Mouse (Mus musculus): Measurements from ENCODE around the gene Meis2. TPM values are rescaled to one million over a fixed set of nuclear protein-coding genes. Genes with fewer than 3 reads are reported as not detected.

The Meis2 gene
- total and polyA plus RNA-seq, 3 experiments, result 3.1 to 9.8 TPM; not detected in 1

DNA sequence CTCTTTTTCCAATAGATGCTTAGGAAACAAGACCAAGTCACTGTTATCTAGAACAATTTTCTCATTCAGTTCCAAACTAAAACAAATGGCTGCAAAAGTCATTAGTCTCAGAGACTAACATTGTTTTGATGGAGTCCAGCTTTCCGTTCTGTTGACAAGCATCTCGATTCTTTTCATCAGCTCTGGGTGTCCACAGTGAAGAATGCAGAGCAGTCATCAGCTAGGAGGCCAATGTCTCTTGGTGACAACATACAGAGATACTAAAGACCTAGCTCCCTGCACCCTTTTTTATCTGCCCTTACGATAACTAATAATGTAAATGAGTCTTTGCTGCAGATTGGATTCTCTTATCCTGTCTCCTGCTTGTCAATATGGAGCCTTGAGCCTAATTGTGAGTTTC is 102.9 kb downstream of the Meis2 start:
- Histone ChIP-seq H3K27ac (ENCODE audit: control insufficient read depth, low read depth, low read length) (no peak overlapping the region), H3K4me1 (ENCODE audit: control insufficient read depth in 1 of 2, insufficient read depth in 2 of 2, low read length in 2 of 2) (no peaks in the 10 kb centered on the region), H3K27me3 (ENCODE audit: control insufficient read depth in 1 of 2, insufficient read depth in 2 of 2, low read length in 2 of 2) (no peaks in the 10 kb centered on the region), H3K9me3 (replicated peaks; ENCODE audit: insufficient read depth, low read length) (no peaks in the 10 kb centered on the region), H3K9ac (ENCODE audit: control insufficient read depth, low read depth, low read length, poor library complexity, severe bottlenecking) (no peak overlapping the region), H3K36me3 (ENCODE audit: control insufficient read depth in 1 of 2, insufficient read depth in 2 of 2, low read length in 2 of 2) (no peaks in the 10 kb centered on the region), H3K4me3 (ENCODE audit: control insufficient read depth in 1 of 2, insufficient read depth in 1 of 2, low read depth in 2 of 2, low read length in 2 of 2) (no peak overlapping the region), H3K79me2 (ENCODE audit: control insufficient read depth, insufficient read depth, low read length, poor library complexity) (no peaks in the 10 kb centered on the region)
- DNase-seq (ENCODE audit: low read depth, low spot score), result no peak
- TF ChIP-seq MYB (IDR thresholded peaks at IDR 0.05; ENCODE audit: low read depth, low read length) (no peak), JUND (IDR thresholded peaks at IDR 0.05; ENCODE audit: low read depth, low read length) (no peak), MYC (IDR thresholded peaks at IDR 0.05; ENCODE audit: low read depth, low read length) (no peak), TAL1 (IDR thresholded peaks at IDR 0.05; ENCODE audit: low read length) (no peak)

DNA sequence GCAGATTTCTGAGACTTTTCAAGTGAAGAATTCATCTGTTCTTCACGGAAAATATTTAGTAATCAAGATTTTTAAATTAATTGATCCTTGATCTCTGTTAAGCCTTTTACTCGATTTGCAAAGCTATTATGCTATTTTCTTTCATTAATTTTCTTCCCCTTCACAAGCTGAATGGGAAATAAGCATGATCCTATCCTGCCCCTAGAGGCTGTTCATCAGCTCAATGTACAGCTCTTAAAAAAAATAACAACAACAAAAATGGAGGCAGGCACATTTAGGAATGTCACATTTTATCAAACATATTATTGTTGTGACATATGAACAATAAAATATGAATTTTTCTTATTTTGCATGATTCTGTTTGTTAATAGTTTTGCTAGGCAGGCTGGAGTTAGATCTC is 103.5 kb downstream of the Meis2 start:
- Histone ChIP-seq H3K4me1 (ENCODE audit: control insufficient read depth in 1 of 2, insufficient read depth in 2 of 2, low read length in 2 of 2) (no peaks in the 10 kb centered on the region), H3K27ac (ENCODE audit: control insufficient read depth, low read depth, low read length) (no peak overlapping the region), H3K9ac (ENCODE audit: control insufficient read depth, low read depth, low read length, poor library complexity, severe bottlenecking) (no peak overlapping the region), H3K36me3 (ENCODE audit: control insufficient read depth in 1 of 2, insufficient read depth in 2 of 2, low read length in 2 of 2) (no peaks in the 10 kb centered on the region), H3K27me3 (ENCODE audit: control insufficient read depth in 1 of 2, insufficient read depth in 2 of 2, low read length in 2 of 2) (no peaks in the 10 kb centered on the region), H3K9me3 (replicated peaks; ENCODE audit: insufficient read depth, low read length) (no peaks in the 10 kb centered on the region), H3K79me2 (ENCODE audit: control insufficient read depth, insufficient read depth, low read length, poor library complexity) (no peaks in the 10 kb centered on the region), H3K4me3 (ENCODE audit: control insufficient read depth in 1 of 2, insufficient read depth in 1 of 2, low read depth in 2 of 2, low read length in 2 of 2) (no peak overlapping the region)
- TF ChIP-seq BHLHE40 (IDR thresholded peaks at IDR 0.05; ENCODE audit: borderline replicate concordance, low read depth, low read length) (no peak), UBTF (IDR thresholded peaks at IDR 0.05; ENCODE audit: borderline replicate concordance, insufficient read depth, low read depth, low read length) (no peak), EP300 (IDR thresholded peaks at IDR 0.05; ENCODE audit: low read depth in 1 of 2, low read length in 2 of 2) (no peak), GATA1 (IDR thresholded peaks at IDR 0.05; ENCODE audit: low read depth, low read length) (no peak), MEF2A (IDR thresholded peaks at IDR 0.05; ENCODE audit: extremely low read depth, insufficient replicate concordance, low read depth, low read length, poor library complexity, severe bottlenecking) (no peak), POLR2AphosphoS5 (IDR thresholded peaks at IDR 0.05; ENCODE audit: borderline replicate concordance, low read depth, low read length) (no peak), TBP (IDR thresholded peaks at IDR 0.05; ENCODE audit: low read depth, low read length) (no peak), MXI1 (IDR thresholded peaks at IDR 0.05; ENCODE audit: low read depth, low read length) (no peak), MAZ (IDR thresholded peaks at IDR 0.05; ENCODE audit: low read depth, low read length) (no peak), NELFE (IDR thresholded peaks at IDR 0.05; ENCODE audit: low read depth, low read length) (no peak), ELF1 (IDR thresholded peaks at IDR 0.05; ENCODE audit: low read depth, low read length) (no peak), TCF12 (IDR thresholded peaks at IDR 0.05; ENCODE audit: low read depth, low read length) (no peak), GABPA (IDR thresholded peaks at IDR 0.05; ENCODE audit: low read depth, low read length) (no peak), NRF1 (IDR thresholded peaks at IDR 0.05; ENCODE audit: insufficient read depth, low read depth, low read length, poor library complexity, severe bottlenecking) (no peak)
- no peak for DNase-seq (ENCODE audit: low read depth, low spot score)

Data from MEL (cell line).